ENCODE assay signal across 12 mouse cellular contexts in the genomic region with DNA sequence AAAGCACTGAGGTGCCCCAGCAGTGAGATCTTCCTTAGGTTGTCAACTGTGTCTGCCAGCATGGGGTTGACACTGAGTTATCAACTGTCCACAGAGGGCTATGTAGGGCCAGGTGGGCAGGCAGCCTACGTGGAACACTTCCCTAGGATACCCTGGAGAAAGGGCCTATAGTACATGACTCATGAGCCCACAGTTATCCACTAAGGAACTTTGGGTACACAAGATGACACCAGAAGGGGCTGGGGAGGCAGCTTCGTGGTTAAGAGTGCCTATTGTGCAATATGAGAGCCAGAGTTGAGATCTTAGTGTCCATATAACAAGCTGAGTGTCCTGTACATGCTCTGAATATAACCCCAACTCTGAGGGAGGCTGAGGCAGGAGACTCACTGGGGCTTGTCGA.
"Had no signal": no experiment of that assay in that cellular context is flagged by ENCODE, and none has a peak within 500 bp of the region (broad histone marks: within the 10 kb centered on the region; RNA-seq: fewer than 3 reads in every experiment).

No protein-coding gene starts in this region.

- DNase-seq: retina, postnatal 1 day; right cerebral cortex, adult 18-20 months; right cerebral cortex, postnatal 14 days; right cerebral cortex, postnatal 25 days; right cerebral cortex, postnatal 4 days; spleen, adult 18-20 months; thymus, adult 18-20 months; thymus, adult 2 months; thymus, postnatal 14 days; thymus, postnatal 25 days; thymus, postnatal 36 days; thymus, postnatal 4 days had no signal
